Mouse (Mus musculus) heart, postnatal 0 days (tissue): Measurements from ENCODE around the gene Glp2r. TPM values are rescaled to one million over a fixed set of nuclear protein-coding genes. Genes with fewer than 3 reads are reported as not detected.

Experiments
- ATAC-seq: fragments of 200-750 bp; cut with Nextera tagmentation; 2 replicates; pipeline ENCODE4 v1.8.0; 2017; ENCODE audit warnings: low read depth, moderate number of reproducible peaks, moderate library complexity; ENCODE audit not compliant: insufficient read depth
- DNase-seq: peaks from one replicate; pipeline ENCODE4 v3.0.0-alpha.2; 2016; ENCODE audit warnings: low spot score
- H3K27ac ChIP-seq: fragments of 300-500 bp; sonication (generic); 2 replicates; pipeline ENCODE4 v1.5.1; 2014; ENCODE audit warnings: low read depth, mild to moderate bottlenecking
- H3K27me3 ChIP-seq: fragments of 300-500 bp; sonication (generic); 2 replicates; pipeline ENCODE4 v1.6.1; 2014; ENCODE audit warnings: low read length, mixed read lengths; ENCODE audit not compliant: control insufficient read depth, insufficient read depth
- H3K36me3 ChIP-seq: fragments of 300-500 bp; sonication (generic); replicated peaks from 2 replicates; pipeline ENCODE4 v1.6.1; 2014; ENCODE audit warnings: low read length, mixed read lengths; ENCODE audit not compliant: control insufficient read depth, insufficient read depth
- H3K4me1 ChIP-seq: fragments of 300-500 bp; sonication (generic); 2 replicates; pipeline ENCODE4 v1.6.1; 2014; ENCODE audit warnings: antibody characterized with exemption; ENCODE audit not compliant: control insufficient read depth, insufficient read depth
- H3K4me2 ChIP-seq: fragments of 300-500 bp; sonication (generic); 2 replicates; pipeline ENCODE4 v1.6.1; 2014; ENCODE audit warnings: low read depth, mild to moderate bottlenecking, low read length, moderate library complexity
- H3K4me3 ChIP-seq: fragments of 300-500 bp; sonication (generic); 2 replicates; pipeline ENCODE4 v1.5.1; 2014; ENCODE audit warnings: low read depth, low read length
- H3K9ac ChIP-seq: fragments of 300-500 bp; sonication (generic); replicated peaks from 2 replicates; pipeline ENCODE4 v1.6.1; 2014; ENCODE audit warnings: low read depth, low read length, mixed read lengths
- H3K9me3 ChIP-seq: fragments of 300-500 bp; sonication (generic); replicated peaks from 2 replicates; pipeline ENCODE4 v1.6.1; 2016; ENCODE audit warnings: low read length; ENCODE audit not compliant: control insufficient read depth
- CTCF ChIP-seq: IDR thresholded peaks from 2 replicates; pipeline ENCODE4 v1.5.1; 2016; ENCODE audit warnings: antibody characterized with exemption, control low read depth, low read depth
- EP300 ChIP-seq: IDR thresholded peaks from 2 replicates; pipeline ENCODE4 v1.6.1; 2016; ENCODE audit warnings: antibody characterized with exemption, low read depth
- WGBS: fragments of 180-500 bp; shearing (Covaris S2); extraction: QIAGEN DNeasy Blood & Tissue Kit; methylation state at CpG from one replicate; pipeline ENCODE4 v1.1.7; 2014; 5-methylcytosine and 5-hydroxymethylcytosine counted together
- polyA plus RNA-seq: library from polyadenylated mRNA; unstranded; fragments of >200 nt; fragmentation: Nextera tagmentation; extraction: Ambion mirVana; gene quantifications from 2 replicates; pipeline ENCODE4 v1.2.1, GENCODE M21; 2015
- total RNA-seq: library from RNA; depleted of rRNA; stranded (reverse); fragments of >200 nt; gene quantifications from 2 replicates; pipeline ENCODE4 v1.2.3, GENCODE M21; 2014; ENCODE audit warnings: low replicate concordance

Glp2r gene
- total and polyA plus RNA-seq, 2 experiments from 2014 or later, result not detected

GRCm38 (mm10) chr11:67675562-67676540 lies 95.1 kb downstream of the Glp2r start:
- TF ChIP-seq EP300, result no peak
- TF ChIP-seq CTCF, result peak; percentile 98
- H3K4me3 ChIP-seq, result no peak overlapping the region
- ATAC-seq (peak; percentile 16; the same call in 1 of the 2 replicates), DNase-seq (peak; percentile 84)
- no peak overlapping the region for H3K27ac ChIP-seq
- 52% methylated on average over 12 of the region's 12 CpGs for WGBS
- no peak overlapping the region for H3K4me2 ChIP-seq
- no peaks in the 10 kb centered on the region for H3K36me3 ChIP-seq
- no peaks in the 10 kb centered on the region for H3K27me3 ChIP-seq
- H3K9ac ChIP-seq, result no peak overlapping the region
- no peaks in the 10 kb centered on the region for H3K9me3 ChIP-seq
- peaks cover 14% of the 10 kb centered on the region for H3K4me1 ChIP-seq

DNA sequence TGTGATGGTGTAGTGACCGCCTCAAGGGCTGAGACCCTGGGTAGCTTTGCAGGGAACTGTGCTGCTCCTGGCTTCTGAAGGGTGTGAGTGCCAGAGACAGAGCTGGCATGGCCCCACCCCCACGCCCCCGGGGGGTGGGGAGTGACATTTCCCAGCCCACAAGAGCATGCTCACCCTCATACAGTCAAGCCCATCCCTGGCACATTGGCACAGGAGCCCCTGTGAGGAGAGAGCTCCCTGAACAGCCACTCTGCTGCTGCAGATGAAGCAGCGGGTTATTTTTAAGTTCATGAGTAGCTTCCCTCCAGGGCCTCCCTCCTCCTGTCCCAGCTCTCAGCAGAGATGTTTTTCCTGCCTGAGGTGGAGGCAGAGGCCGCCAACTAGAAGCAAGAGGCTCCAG lies 98.8 kb downstream of the Glp2r start:
- H3K27me3 ChIP-seq, result no peaks in the 10 kb centered on the region
- peak overlapping the region; percentile 23 for H3K9ac ChIP-seq
- no peaks in the 10 kb centered on the region for H3K36me3 ChIP-seq
- no peak overlapping the region for H3K4me2 ChIP-seq
- no peaks in the 10 kb centered on the region for H3K9me3 ChIP-seq
- H3K27ac ChIP-seq, result peak overlapping the region; percentile 96
- ATAC-seq, result peak; percentile 80
- no peak overlapping the region for H3K4me3 ChIP-seq
- H3K4me1 ChIP-seq, result peaks cover 37% of the 10 kb centered on the region
- TF ChIP-seq EP300 (peak; percentile 66), CTCF (no peak)
- peak; percentile 94 for DNase-seq
- WGBS, result 23% methylated on average over 5 of the region's 5 CpGs

DNA sequence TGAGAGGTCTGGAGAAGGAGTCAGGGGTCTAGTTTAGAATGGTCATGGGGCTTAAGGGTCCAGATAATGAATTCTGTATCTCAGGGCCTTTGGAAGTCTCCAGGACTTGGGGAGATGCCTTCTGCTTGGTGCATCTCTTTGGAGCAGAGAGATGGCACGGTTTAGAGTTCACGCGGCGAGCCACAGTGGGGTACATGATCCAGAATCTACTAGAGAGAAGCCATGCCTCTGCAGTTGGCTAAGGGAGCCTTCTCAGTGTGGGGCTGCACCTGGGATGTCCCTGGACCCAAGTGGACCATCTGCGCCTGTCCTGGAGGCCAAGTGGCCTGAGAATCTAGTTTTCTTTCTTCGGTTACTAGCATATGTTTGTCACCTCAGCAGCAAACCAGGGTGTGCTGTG lies 100.9 kb downstream of the Glp2r start:
- Histone ChIP-seq H3K36me3 (no peaks in the 10 kb centered on the region; the same call in 1 of the 2 replicates), H3K4me1 (peaks cover 56% of the 10 kb centered on the region), H3K4me3 (no peak overlapping the region), H3K27me3 (no peaks in the 10 kb centered on the region), H3K27ac (no peak overlapping the region), H3K4me2 (no peak overlapping the region), H3K9ac (no peak overlapping the region), H3K9me3 (no peaks in the 10 kb centered on the region)
- no peak for DNase-seq
- 97% methylated on average over 6 of the region's 6 CpGs for WGBS
- no peak for ATAC-seq
- TF ChIP-seq EP300, result no peak

GRCm38 (mm10) chr11:67668460-67669007 lies 102.4 kb downstream of the Glp2r start:
- WGBS, result 72% methylated on average over 3 of the region's 3 CpGs
- ATAC-seq (no peak), DNase-seq (no peak)
- H3K4me1 ChIP-seq, result peaks cover 56% of the 10 kb centered on the region
- no peak overlapping the region for H3K9ac ChIP-seq
- TF ChIP-seq EP300, result no peak
- TF ChIP-seq CTCF, result no peak
- H3K4me3 ChIP-seq, result no peak overlapping the region
- H3K27me3 ChIP-seq, result no peaks in the 10 kb centered on the region
- no peaks in the 10 kb centered on the region for H3K9me3 ChIP-seq
- H3K4me2 ChIP-seq, result no peak overlapping the region
- peak overlapping the region; percentile 95 for H3K27ac ChIP-seq
- H3K36me3 ChIP-seq, result no peaks in the 10 kb centered on the region; the same call in 1 of the 2 replicates

- peak overlapping the region; percentile 7; the same call in 1 of the 2 replicates for H3K9ac ChIP-seq
- no peaks in the 10 kb centered on the region for H3K9me3 ChIP-seq
- no peak overlapping the region for H3K4me2 ChIP-seq
- peak; percentile 100 for TF ChIP-seq EP300
- TF ChIP-seq CTCF, result peak; percentile 17; the same call in 1 of the 2 replicates
- peak; percentile 89 for DNase-seq
- 22% methylated on average over 13 of the region's 13 CpGs for WGBS
- no peaks in the 10 kb centered on the region for H3K27me3 ChIP-seq
- peaks cover 51% of the 10 kb centered on the region for H3K4me1 ChIP-seq
- no peak overlapping the region for H3K4me3 ChIP-seq
- H3K36me3 ChIP-seq, result no peaks in the 10 kb centered on the region; the same call in 1 of the 2 replicates
- peak overlapping the region; percentile 95 for H3K27ac ChIP-seq
- ATAC-seq, result peak; percentile 89
Measured at GRCm38 (mm10) chr11:67667531-67668332, 103.2 kb downstream of the Glp2r start.
